Mouse (Mus musculus) heart, embryonic 14.5 days (tissue): ENCODE data around the gene Sike1. TPM values are rescaled to one million over a fixed set of nuclear protein-coding genes. Genes with fewer than 3 reads are reported as not detected.

Source experiments
- ATAC-seq: fragments of 200-750 bp; cut with Nextera tagmentation; 2 replicates; pipeline ENCODE4 v1.8.0; 2017; ENCODE audit warnings: low read depth, moderate TSS enrichment; ENCODE audit not compliant: insufficient number of reproducible peaks, insufficient read depth, low FRiP score
- H3K27ac ChIP-seq, 2 experiments: fragments of 200-500 bp in 1 of 2; fragments of 300-500 bp in 1 of 2; sonication (generic) in 1 of 2; replicated peaks in 1 of 2; 2 replicates each; pipeline ENCODE4 v1.5.1; 2012 to 2014; ENCODE audit warnings: low read depth in 2 of 2, low read length in 2 of 2, control low read depth in 1 of 2, mild to moderate bottlenecking in 1 of 2, mixed read lengths in 1 of 2; ENCODE audit not compliant: control insufficient read depth in 1 of 2, insufficient read depth in 1 of 2
- H3K27me3 ChIP-seq: fragments of 300-500 bp; sonication (generic); 2 replicates; pipeline ENCODE4 v1.6.1; 2014; ENCODE audit warnings: mild to moderate bottlenecking, low read length, control low read depth; ENCODE audit not compliant: control insufficient read depth, insufficient read depth
- H3K36me3 ChIP-seq: fragments of 300-500 bp; sonication (generic); 2 replicates; pipeline ENCODE4 v1.6.1; 2014; ENCODE audit warnings: mild to moderate bottlenecking, control low read depth, low read length, mixed read lengths; ENCODE audit not compliant: control insufficient read depth, insufficient read depth
- H3K4me1 ChIP-seq, 2 experiments: fragments of 200-500 bp in 1 of 2; fragments of 300-500 bp in 1 of 2; sonication (generic) in 1 of 2; 2 replicates each; pipeline ENCODE4 v1.6.1; 2012 to 2014; ENCODE audit warnings: low read length in 2 of 2, control low read depth in 1 of 2, mixed read lengths in 1 of 2; ENCODE audit not compliant: control insufficient read depth in 2 of 2, insufficient read depth in 2 of 2
- H3K4me2 ChIP-seq: fragments of 300-500 bp; sonication (generic); 2 replicates; pipeline ENCODE4 v1.6.1; 2014; ENCODE audit warnings: mild to moderate bottlenecking, low read length
- H3K4me3 ChIP-seq, 2 experiments: fragments of 200-500 bp in 1 of 2; fragments of 300-500 bp in 1 of 2; sonication (generic) in 1 of 2; 2 replicates each; pipeline ENCODE4 v1.5.1; 2012 to 2014; ENCODE audit warnings: low read length in 2 of 2, mild to moderate bottlenecking in 2 of 2, control low read depth in 1 of 2, low read depth in 1 of 2, moderate library complexity in 1 of 2; ENCODE audit not compliant: control insufficient read depth in 1 of 2, insufficient read depth in 1 of 2
- H3K9ac ChIP-seq: fragments of 300-500 bp; sonication (generic); 2 replicates; pipeline ENCODE4 v1.6.1; 2014; ENCODE audit warnings: mild to moderate bottlenecking, low read length
- H3K9me3 ChIP-seq: fragments of 300-500 bp; sonication (generic); 2 replicates; pipeline ENCODE4 v1.6.1; 2016; ENCODE audit warnings: low read length, control low read depth; ENCODE audit not compliant: control insufficient read depth
- WGBS: fragments of 180-500 bp; shearing (Covaris S2); extraction: QIAGEN DNeasy Blood & Tissue Kit; methylation state at CpG from one replicate; pipeline ENCODE4 v1.1.7; 2014; 5-methylcytosine and 5-hydroxymethylcytosine counted together
- polyA plus RNA-seq: library from polyadenylated mRNA; unstranded; fragments of >200 nt; fragmentation: Nextera tagmentation; extraction: Ambion mirVana; gene quantifications from 2 replicates; pipeline ENCODE4 v1.2.1, GENCODE M21; 2014

Gene Sike1
- polyA plus RNA-seq, 1 experiment from 2014 or later: 80.6 TPM

DNA sequence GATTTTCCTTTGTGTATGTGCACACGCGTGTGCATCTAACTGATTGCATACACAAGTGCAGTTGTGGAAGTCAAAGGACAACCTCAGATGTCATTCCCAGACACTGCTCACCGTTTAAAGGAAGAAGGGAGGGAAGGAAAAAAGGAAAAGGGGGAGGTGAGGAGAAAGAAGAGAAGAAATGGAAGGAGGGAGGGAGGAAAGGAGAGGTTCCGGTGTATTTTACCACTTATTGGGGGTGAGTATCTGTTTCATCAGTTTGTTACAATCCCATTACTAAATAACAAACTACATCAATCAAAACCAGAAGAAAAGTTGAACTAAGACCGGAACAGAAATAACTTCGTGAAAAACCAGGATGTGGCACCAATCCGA, 289 bp upstream of the Sike1 start:
- Histone ChIP-seq H3K27me3 (no peaks in the 10 kb centered on the region), H3K4me2 (peak overlapping the region; percentile 70), H3K36me3 (peaks cover 28% of the 10 kb centered on the region), H3K9me3 (no peaks in the 10 kb centered on the region; the same call in 1 of the 2 replicates), H3K9ac (peak overlapping the region; percentile 87), H3K27ac (peak overlapping the region; percentile 96 to 98), H3K4me1 (peaks cover 7 to 13% of the 10 kb centered on the region in 2 experiments), H3K4me3 (peak overlapping the region; percentile 83 to 93)
- WGBS: 49% methylated on average over 7 of the region's 7 CpGs
- no peak for ATAC-seq

DNA sequence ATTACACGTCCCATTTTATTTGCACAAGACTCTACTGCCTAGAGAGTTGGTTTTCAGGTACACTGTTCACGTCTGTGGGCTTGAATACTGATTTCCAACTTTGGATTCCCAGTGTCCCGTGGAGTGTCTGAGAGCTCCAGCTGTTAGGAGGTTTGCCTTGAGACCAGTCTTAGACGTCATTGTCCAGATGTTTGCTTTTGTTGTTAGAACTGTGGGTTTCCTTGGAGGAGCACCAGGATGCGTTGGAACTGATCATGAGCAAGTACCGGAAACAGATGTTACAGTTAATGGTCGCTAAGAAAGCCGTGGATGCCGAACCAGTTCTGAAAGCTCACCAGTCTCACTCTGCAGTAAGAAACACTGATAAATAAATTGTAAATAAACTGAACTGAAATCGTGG, 1.5 kb downstream of the Sike1 start:
- Histone ChIP-seq H3K27ac (no peak overlapping the region), H3K9me3 (peaks cover 6% of the 10 kb centered on the region; the same call in 1 of the 2 replicates), H3K4me1 (peaks cover 7 to 13% of the 10 kb centered on the region in 2 experiments), H3K36me3 (peaks cover 45% of the 10 kb centered on the region), H3K9ac (no peak overlapping the region), H3K4me2 (peak overlapping the region; percentile 70; the same call in 1 of the 2 replicates), H3K4me3 (no peak overlapping the region), H3K27me3 (no peaks in the 10 kb centered on the region)
- WGBS: 81% methylated on average over 10 of the region's 10 CpGs
- ATAC-seq: no peak

DNA sequence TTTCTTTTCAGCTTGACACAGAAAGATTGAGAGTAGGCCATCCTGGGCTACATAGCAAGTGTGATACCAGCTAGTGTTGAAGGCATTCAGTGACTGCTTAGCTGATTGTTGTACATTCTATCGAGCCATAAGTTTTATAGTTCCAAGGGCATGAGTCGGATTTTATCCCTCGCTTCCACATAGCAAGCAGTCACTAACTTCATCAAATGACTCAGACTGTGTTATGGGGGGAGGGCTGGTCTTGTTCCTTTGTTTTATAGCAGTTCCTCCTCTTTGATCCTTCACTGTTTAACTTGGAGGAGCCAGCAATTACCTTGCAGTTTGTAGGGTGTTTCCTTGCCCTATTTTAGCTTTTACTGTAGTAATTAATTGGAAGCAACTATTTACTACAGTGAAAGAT, 2.1 kb downstream of the Sike1 start:
- H3K27ac ChIP-seq: no peak overlapping the region
- H3K36me3 ChIP-seq: peaks cover 50% of the 10 kb centered on the region
- 80% methylated on average over 3 of the region's 3 CpGs for WGBS

GRCm38 (mm10) chr3:103001595-103001994, 6.1 kb downstream of the Sike1 start:
- peaks cover 6% of the 10 kb centered on the region; the same call in 1 of the 2 replicates for H3K9me3 ChIP-seq
- H3K4me3 ChIP-seq: no peak overlapping the region
- WGBS: 93% methylated on average over 7 of the region's 7 CpGs
- ATAC-seq: no peak
- H3K36me3 ChIP-seq: peaks cover 89% of the 10 kb centered on the region
- H3K9ac ChIP-seq: no peak overlapping the region
- no peaks in the 10 kb centered on the region for H3K27me3 ChIP-seq
- H3K27ac ChIP-seq: no peak overlapping the region
- H3K4me1 ChIP-seq: peaks cover 1 to 4% of the 10 kb centered on the region in 2 experiments; a peak in 3 of 4 replicates
- H3K4me2 ChIP-seq: no peak overlapping the region

More for the DNA sequence above, 2.1 kb downstream of the Sike1 start:
- Histone ChIP-seq H3K4me2 (no peak overlapping the region), H3K9ac (no peak overlapping the region), H3K27me3 (no peaks in the 10 kb centered on the region), H3K9me3 (peaks cover 6% of the 10 kb centered on the region; the same call in 1 of the 2 replicates), H3K4me3 (no peak overlapping the region), H3K4me1 (peaks cover 7 to 13% of the 10 kb centered on the region in 2 experiments)
- no peak for ATAC-seq

DNA sequence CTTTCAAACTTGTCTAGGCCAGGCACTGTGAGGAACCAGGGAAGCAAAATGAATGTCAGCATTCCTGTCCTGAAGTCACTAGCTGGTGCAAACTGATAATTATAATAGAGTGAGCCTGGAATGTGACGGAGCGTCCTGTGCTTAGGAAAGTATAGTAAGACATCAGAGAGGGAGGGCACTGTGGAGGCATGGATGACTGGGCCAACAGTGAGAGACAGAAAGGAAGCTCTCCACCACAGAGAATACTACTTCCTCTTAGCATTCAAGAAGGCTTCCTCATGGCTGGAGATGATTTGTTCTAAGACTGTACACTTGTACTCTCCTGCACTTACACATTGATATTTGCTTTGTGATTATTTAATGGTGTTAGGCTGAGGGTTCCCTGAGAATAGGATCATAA, 21.8 kb downstream of the Sike1 start:
- Histone ChIP-seq H3K9ac (no peak overlapping the region), H3K9me3 (no peaks in the 10 kb centered on the region), H3K4me1 (peaks cover 2 to 6% of the 10 kb centered on the region in 2 experiments; a peak in 3 of 4 replicates), H3K27ac (no peak overlapping the region), H3K36me3 (no peaks in the 10 kb centered on the region), H3K27me3 (no peaks in the 10 kb centered on the region), H3K4me3 (no peak overlapping the region), H3K4me2 (no peak overlapping the region)
- ATAC-seq: no peak
- 33% methylated on average over 2 of the region's 2 CpGs for WGBS

GRCm38 (mm10) chr3:103019462-103019861, 24.0 kb downstream of the Sike1 start:
- no peaks in the 10 kb centered on the region for H3K27me3 ChIP-seq
- no peaks in the 10 kb centered on the region for H3K36me3 ChIP-seq
- WGBS: 89% methylated on average over 2 of the region's 2 CpGs
- H3K9me3 ChIP-seq: no peaks in the 10 kb centered on the region
- peak overlapping the region in 1 of 2 experiments; percentile 97; a peak in 1 of 4 replicates for H3K27ac ChIP-seq
- H3K4me3 ChIP-seq: peak overlapping the region in 1 of 2 experiments; percentile 95; a peak in 1 of 4 replicates
- H3K4me2 ChIP-seq: peak overlapping the region; percentile 65
- peak overlapping the region; percentile 100 for H3K9ac ChIP-seq
- no peak for ATAC-seq
- H3K4me1 ChIP-seq: peaks cover 2 to 6% of the 10 kb centered on the region in 2 experiments; a peak in 3 of 4 replicates

DNA sequence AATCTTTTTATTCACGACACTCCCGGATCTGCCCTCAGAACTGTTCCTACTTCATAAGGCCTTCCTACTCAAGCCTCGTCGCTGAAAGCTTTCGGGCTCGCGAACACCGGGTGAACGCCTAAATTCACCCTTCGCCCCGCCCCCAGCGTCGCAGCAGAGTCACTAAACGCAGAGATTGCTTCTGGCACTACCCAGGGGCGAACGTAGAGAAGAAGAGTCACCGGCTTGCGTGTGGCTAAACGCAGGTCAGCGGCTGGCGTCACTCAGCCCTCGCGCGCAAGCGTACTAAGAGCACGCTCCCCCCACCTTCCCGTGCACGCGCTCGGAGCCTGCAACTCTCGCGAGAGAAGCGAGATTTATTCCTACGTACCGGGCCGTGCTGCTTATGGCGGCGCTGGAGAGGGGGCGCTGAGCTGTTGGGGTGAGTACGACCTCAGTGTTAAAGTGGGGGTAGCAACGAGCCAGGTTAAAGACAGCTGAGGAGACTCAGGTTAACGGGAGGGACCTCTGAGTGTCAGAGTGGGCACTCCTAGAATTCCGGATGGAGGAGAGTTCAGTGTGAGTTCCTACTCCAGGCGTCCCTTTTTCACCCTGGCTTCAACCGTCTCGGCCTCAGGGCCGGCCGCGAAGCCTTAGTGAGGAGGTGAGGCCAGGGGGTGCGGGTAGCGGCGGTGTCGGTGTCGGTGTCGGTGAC, 24.9 kb downstream of the Sike1 start, which contains the start of gene Csde1:
Gene Csde1 (plus strand): TSS at position 178 of the 694 bp plus-strand sequence.
- ATAC-seq: peak; percentile 92
- peak within 1 kb of the TSS; percentile 87 for H3K4me2 ChIP-seq
- H3K4me3 ChIP-seq: peak within 1 kb of the TSS; percentile 83 to 95
- H3K4me1 ChIP-seq: peaks cover 2 to 6% of the 10 kb centered on the region in 2 experiments; a peak in 3 of 4 replicates
- H3K36me3 ChIP-seq: no peaks in the 10 kb centered on the region
- WGBS: under 1% methylated on average over 55 of the region's 55 CpGs
- H3K27ac ChIP-seq: peak within 1 kb of the TSS; percentile 92 to 97
- H3K27me3 ChIP-seq: no peaks in the 10 kb centered on the region
- no peaks in the 10 kb centered on the region for H3K9me3 ChIP-seq
- peak within 1 kb of the TSS; percentile 100 for H3K9ac ChIP-seq
